Mouse (Mus musculus) macrophage (primary cell): ENCODE results near the gene Kmt5a. TPM values are rescaled to one million over a fixed set of nuclear protein-coding genes. Genes with fewer than 3 reads are reported as not detected.

Source experiments
- H3K27ac ChIP-seq: fragments of 350-480 bp; formaldehyde crosslinking; 2 replicates; pipeline ENCODE4 v1.9.0; 2021
- H3K36me3 ChIP-seq: fragments of 350-480 bp; formaldehyde crosslinking; 2 replicates; pipeline ENCODE4 v1.9.0; 2021; ENCODE audit errors: inconsistent target
- H3K4me3 ChIP-seq: fragments of 350-480 bp; formaldehyde crosslinking; 2 replicates; pipeline ENCODE4 v1.9.0; 2021; ENCODE audit errors: inconsistent target
- H3K79me2 ChIP-seq: fragments of 350-480 bp; formaldehyde crosslinking; 2 replicates; pipeline ENCODE4 v1.9.0; 2021; ENCODE audit errors: inconsistent target
- WGBS: methylation state at CpG from one replicate; pipeline ENCODE4 v1.1.7; 2026; ENCODE audit warnings: inconsistent platforms; ENCODE audit not compliant: missing documents; 5-methylcytosine and 5-hydroxymethylcytosine counted together
- polyA plus RNA-seq: library from polyadenylated mRNA; stranded (reverse); fragments of 250-400 nt; gene quantifications from 3 replicates; pipeline ENCODE4 v1.2.4, GENCODE M21; 2018; ENCODE audit warnings: inconsistent platforms

Kmt5a gene
- polyA plus RNA-seq, 1 experiment from 2014 or later, result 134 TPM

- Histone ChIP-seq H3K27ac (peak overlapping the region; percentile 45), H3K4me3 (no peak overlapping the region)
- 22% methylated on average over 3 of the region's 5 CpGs for WGBS
These were observed 1.5 kb upstream of the Kmt5a start for GRCm38 (mm10) chr5:124438229-124438628.

DNA sequence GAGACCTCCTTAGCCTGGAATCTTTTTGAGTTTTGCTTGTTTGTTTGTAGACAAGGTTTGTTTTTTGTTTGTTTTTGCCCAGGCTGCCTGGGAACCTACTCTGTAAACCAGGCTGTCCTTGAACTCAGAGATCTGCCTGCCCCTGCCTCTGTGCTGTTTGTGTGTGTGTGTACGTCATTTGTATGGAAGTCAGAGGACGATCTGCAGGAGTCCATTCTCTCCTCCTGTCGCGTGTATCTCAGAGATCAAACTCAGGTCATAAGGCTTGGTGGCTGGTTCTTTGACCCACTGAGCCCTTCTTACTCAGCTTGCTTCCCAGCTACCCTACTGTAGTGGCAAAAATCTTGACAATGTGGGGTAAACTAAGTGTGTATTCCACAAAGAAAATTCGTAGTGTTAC, 984 bp upstream of the Kmt5a start:
- H3K79me2 ChIP-seq, result peaks cover 22% of the 10 kb centered on the region
- H3K36me3 ChIP-seq, result no peaks in the 10 kb centered on the region
- H3K27ac ChIP-seq, result peak overlapping the region; percentile 45
- peak overlapping the region; percentile 32 for H3K4me3 ChIP-seq
- 62% methylated on average over 5 of the region's 5 CpGs for WGBS

More at GRCm38 (mm10) chr5:124438229-124438628, 1.5 kb upstream of the Kmt5a start:
- no peaks in the 10 kb centered on the region for H3K36me3 ChIP-seq
- peaks cover 17% of the 10 kb centered on the region for H3K79me2 ChIP-seq

GRCm38 (mm10) chr5:124440094-124440701, 468 bp downstream of the Kmt5a start:
- WGBS, result under 1% methylated on average over 30 of the region's 30 CpGs
- H3K27ac ChIP-seq, result peak overlapping the region; percentile 74
- H3K36me3 ChIP-seq, result no peaks in the 10 kb centered on the region
- peak overlapping the region; percentile 87 for H3K4me3 ChIP-seq
- peaks cover 27% of the 10 kb centered on the region for H3K79me2 ChIP-seq

- Histone ChIP-seq H3K4me3 (no peak overlapping the region), H3K27ac (peak overlapping the region; percentile 68), H3K36me3 (no peaks in the 10 kb centered on the region), H3K79me2 (peaks cover 43% of the 10 kb centered on the region)
- 26% methylated on average over 2 of the region's 2 CpGs for WGBS
These were observed 2.9 kb downstream of the Kmt5a start for GRCm38 (mm10) chr5:124442628-124443027.

DNA sequence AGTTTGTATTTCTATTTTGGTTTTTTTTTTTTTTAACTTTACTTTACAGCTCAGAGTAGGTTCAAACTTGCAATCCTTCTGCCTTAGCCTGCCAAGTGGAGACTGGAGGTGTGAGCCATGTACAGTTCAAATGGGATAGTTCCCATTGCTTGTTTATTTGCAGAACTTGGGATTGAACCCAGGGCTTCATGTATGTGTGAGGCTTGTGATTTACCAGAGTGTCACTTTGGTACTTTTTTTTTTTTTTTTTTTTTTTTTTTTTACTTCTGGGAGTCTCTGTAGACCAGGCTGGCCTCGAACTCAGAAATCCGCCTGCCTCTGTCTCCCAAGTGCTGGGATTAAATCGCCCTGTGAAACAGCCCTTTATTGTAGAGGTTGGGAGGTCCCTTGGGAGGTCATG, 4.5 kb downstream of the Kmt5a start:
- peak overlapping the region; percentile 49; the same call in 1 of the 2 replicates for H3K4me3 ChIP-seq
- H3K79me2 ChIP-seq, result peaks cover 59% of the 10 kb centered on the region
- 79% methylated on average over 3 of the region's 3 CpGs for WGBS
- H3K27ac ChIP-seq, result peak overlapping the region; percentile 81
- peaks cover 5% of the 10 kb centered on the region; the same call in 1 of the 2 replicates for H3K36me3 ChIP-seq

- Histone ChIP-seq H3K27ac (peak overlapping the region; percentile 81), H3K36me3 (peaks cover 5% of the 10 kb centered on the region; the same call in 1 of the 2 replicates), H3K79me2 (peaks cover 66% of the 10 kb centered on the region), H3K4me3 (peak overlapping the region; percentile 49)
- WGBS, result 4% methylated on average over 40 of the region's 66 CpGs
These were observed 5.2 kb downstream of the Kmt5a start for GRCm38 (mm10) chr5:124444661-124445561.

GRCm38 (mm10) chr5:124445621-124446293, 6.0 kb downstream of the Kmt5a start:
- peaks cover 71% of the 10 kb centered on the region for H3K79me2 ChIP-seq
- peaks cover 13% of the 10 kb centered on the region; the same call in 1 of the 2 replicates for H3K36me3 ChIP-seq
- peak overlapping the region; percentile 58 for H3K4me3 ChIP-seq
- peak overlapping the region; percentile 49 for H3K27ac ChIP-seq
- WGBS, result under 1% methylated on average over 63 of the region's 77 CpGs

DNA sequence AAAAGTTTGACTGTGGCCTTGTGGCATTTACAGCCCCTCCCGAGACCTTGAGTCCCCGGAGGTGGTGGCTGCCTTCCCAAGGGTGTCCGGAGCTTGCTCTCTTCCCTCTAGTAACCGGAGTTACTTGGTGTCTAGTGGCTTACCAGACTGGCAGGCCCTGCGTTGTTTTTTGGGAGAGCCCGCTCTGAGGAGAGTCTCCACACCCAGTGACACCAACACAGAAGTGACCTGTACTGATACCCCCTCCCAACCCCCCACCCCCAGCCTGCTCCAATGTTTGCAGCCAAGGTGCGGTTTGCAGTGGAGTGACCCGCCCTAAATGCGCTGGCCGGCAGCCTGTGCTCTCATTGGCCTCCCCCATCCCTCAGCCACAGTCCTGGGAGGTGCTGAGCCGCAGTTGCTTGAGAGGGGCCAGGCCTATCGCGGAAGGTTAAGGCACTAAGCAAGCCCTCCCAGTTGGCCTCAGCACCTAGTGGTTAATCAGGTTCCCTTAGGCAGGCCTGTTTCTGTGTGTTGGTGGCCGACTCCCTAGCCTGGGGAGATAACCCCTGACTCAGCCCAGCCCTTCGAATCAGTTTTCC, 6.7 kb downstream of the Kmt5a start:
- peak overlapping the region; percentile 49 for H3K27ac ChIP-seq
- peaks cover 17% of the 10 kb centered on the region; the same call in 1 of the 2 replicates for H3K36me3 ChIP-seq
- H3K4me3 ChIP-seq, result peak overlapping the region; percentile 58
- WGBS, result 6% methylated on average over 15 of the region's 15 CpGs
- H3K79me2 ChIP-seq, result peaks cover 71% of the 10 kb centered on the region

DNA sequence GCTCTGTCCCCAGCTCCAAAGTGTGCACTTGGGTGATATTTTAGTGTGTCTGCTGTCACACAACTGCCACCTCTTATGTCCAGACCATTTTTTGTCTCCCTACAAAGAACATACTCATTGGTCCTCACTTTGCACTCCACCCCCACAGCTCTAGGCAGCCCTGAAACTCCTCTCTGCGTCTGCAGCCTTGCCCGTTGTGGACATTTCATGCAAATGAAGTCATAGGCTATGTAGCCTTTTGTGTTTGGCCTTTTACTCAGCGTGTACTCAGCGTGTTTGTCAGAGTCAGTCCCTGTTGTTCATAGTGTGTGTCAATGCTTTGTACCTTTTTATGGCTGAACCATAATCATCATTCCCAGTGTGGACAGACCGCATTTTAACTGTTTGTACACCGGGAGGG, 9.8 kb downstream of the Kmt5a start:
- peaks cover 40% of the 10 kb centered on the region for H3K36me3 ChIP-seq
- no peak overlapping the region for H3K27ac ChIP-seq
- H3K4me3 ChIP-seq, result no peak overlapping the region
- H3K79me2 ChIP-seq, result peaks cover 82% of the 10 kb centered on the region
- WGBS, result 91% methylated on average over 6 of the region's 6 CpGs

DNA sequence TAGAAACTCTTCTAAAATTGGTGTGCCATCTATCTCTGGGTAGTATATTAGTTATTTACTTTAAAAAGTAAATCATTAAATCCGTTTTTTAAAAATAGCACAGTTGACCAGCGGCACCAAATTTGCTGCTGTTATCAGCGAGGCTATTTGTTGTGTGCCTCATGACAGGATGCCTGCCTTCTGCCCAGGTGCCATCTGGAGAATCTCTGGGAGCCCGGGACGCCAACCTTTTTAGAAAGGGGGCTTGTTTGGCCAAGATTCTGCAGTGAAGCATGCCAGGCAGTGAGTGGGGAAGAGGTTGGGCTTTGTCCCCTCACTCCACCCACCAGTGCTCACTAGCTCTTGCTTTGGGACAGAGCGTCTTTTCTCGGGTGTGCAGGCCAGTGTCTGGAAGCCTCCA, 10.3 kb downstream of the Kmt5a start:
- whole genome bisulfite sequencing, result 89% methylated on average over 6 of the region's 7 CpGs
- Histone ChIP-seq H3K79me2 (peaks cover 85% of the 10 kb centered on the region), H3K4me3 (no peak overlapping the region), H3K36me3 (peaks cover 40% of the 10 kb centered on the region), H3K27ac (no peak overlapping the region)

DNA sequence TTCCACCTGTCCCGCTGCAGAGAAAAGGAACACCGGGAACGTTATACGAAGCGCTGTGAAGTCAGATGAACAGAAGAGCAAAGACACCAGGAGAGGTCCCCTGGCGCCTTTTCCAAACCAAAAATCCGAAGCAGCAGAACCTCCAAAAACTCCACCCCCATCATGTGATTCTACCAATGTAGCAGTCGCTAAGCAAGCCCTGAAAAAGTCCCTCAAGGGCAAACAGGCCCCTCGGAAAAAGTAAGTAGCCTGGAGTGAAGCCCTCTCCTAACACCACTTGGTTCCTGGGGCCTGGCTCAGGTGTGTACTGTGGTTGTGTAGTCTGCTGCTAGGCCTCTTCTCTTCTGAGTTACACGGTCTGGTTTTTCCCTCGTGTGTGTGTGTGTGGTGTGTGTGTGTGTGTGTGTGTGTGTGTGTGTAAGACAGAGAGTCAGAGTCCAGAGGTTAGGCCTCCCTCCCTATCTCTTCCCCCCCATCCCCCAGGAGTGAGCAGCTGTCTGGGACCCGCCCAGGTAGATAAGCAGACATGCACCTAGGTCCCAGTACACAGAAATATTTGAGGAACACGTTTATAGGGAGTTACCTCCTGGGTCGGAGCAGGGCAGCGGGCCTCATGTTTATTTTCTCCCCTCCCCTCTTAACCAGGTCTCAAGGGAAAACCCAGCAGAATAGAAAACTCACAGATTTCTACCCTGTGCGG, 11.1 kb downstream of the Kmt5a start:
- Histone ChIP-seq H3K79me2 (peaks cover 92% of the 10 kb centered on the region), H3K4me3 (no peak overlapping the region), H3K36me3 (peaks cover 43% of the 10 kb centered on the region), H3K27ac (no peak overlapping the region)
- WGBS, result 91% methylated on average over 14 of the region's 16 CpGs

DNA sequence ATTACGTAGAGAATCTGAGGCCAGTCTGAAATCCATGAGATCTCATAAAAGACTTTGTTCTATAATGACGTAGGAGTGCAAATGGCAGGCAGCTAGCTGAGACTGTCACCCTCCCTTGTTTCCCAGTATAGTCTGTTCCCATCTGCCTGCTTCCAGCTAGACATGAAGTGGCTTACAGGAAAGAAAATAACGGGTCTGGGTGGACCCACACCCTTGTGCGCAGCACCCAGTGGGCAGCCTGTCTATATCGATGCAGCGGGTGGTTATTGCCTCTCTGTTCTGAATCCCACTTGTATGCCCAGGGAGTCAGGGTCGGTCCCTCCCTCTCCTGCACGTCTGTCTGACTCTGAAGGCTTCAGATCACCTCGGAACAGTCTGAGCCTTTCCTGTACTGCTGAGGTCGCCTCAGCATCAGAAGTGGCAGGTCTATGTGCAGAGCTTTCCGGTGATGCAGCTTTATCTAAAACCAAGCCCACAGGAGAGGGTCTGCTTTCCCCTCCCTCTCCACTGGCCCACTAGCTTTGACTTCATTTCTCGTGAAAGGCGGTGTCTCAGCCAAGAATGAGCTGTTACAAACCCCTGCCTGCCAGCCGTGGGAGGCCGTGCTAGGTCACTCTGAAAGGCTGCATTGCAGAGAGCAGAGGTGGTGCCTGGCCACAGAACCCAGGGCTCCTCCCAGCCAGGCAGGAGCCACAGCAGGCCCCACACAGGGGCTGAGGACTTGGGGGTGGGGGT, 12.9 kb downstream of the Kmt5a start:
- Histone ChIP-seq H3K79me2 (peaks cover 80% of the 10 kb centered on the region), H3K27ac (no peak overlapping the region), H3K4me3 (no peak overlapping the region), H3K36me3 (peaks cover 60% of the 10 kb centered on the region)
- 91% methylated on average over 15 of the region's 15 CpGs for WGBS

- Histone ChIP-seq H3K27ac (no peak overlapping the region), H3K79me2 (peaks cover 71% of the 10 kb centered on the region), H3K4me3 (no peak overlapping the region), H3K36me3 (peaks cover 66% of the 10 kb centered on the region)
- WGBS, result 95% methylated on average over 10 of the region's 13 CpGs
These were observed 13.8 kb downstream of the Kmt5a start for GRCm38 (mm10) chr5:124453339-124454081.
